Mouse (Mus musculus) heart, embryonic 14.5 days (tissue): ENCODE results near the gene Clk2. TPM values are rescaled to one million over a fixed set of nuclear protein-coding genes. Genes with fewer than 3 reads are reported as not detected.
A peak's percentile ranks its signal among the peaks of the same experiment; 100 is the strongest.

Experiments
- ATAC-seq: fragments of 200-750 bp; cut with Nextera tagmentation; 2 replicates; pipeline ENCODE4 v1.8.0; 2017; ENCODE audit warnings: low read depth, moderate TSS enrichment; ENCODE audit not compliant: insufficient number of reproducible peaks, insufficient read depth, low FRiP score
- H3K27ac ChIP-seq, 2 experiments: fragments of 200-500 bp in 1 of 2; fragments of 300-500 bp in 1 of 2; sonication (generic) in 1 of 2; replicated peaks in 1 of 2; 2 replicates each; pipeline ENCODE4 v1.5.1; 2012 to 2014; ENCODE audit warnings: low read depth in 2 of 2, low read length in 2 of 2, control low read depth in 1 of 2, mild to moderate bottlenecking in 1 of 2, mixed read lengths in 1 of 2; ENCODE audit not compliant: control insufficient read depth in 1 of 2, insufficient read depth in 1 of 2
- H3K27me3 ChIP-seq: fragments of 300-500 bp; sonication (generic); 2 replicates; pipeline ENCODE4 v1.6.1; 2014; ENCODE audit warnings: mild to moderate bottlenecking, low read length, control low read depth; ENCODE audit not compliant: control insufficient read depth, insufficient read depth
- H3K36me3 ChIP-seq: fragments of 300-500 bp; sonication (generic); 2 replicates; pipeline ENCODE4 v1.6.1; 2014; ENCODE audit warnings: mild to moderate bottlenecking, control low read depth, low read length, mixed read lengths; ENCODE audit not compliant: control insufficient read depth, insufficient read depth
- H3K4me1 ChIP-seq, 2 experiments: fragments of 200-500 bp in 1 of 2; fragments of 300-500 bp in 1 of 2; sonication (generic) in 1 of 2; 2 replicates each; pipeline ENCODE4 v1.6.1; 2012 to 2014; ENCODE audit warnings: low read length in 2 of 2, control low read depth in 1 of 2, mixed read lengths in 1 of 2; ENCODE audit not compliant: control insufficient read depth in 2 of 2, insufficient read depth in 2 of 2
- H3K4me2 ChIP-seq: fragments of 300-500 bp; sonication (generic); 2 replicates; pipeline ENCODE4 v1.6.1; 2014; ENCODE audit warnings: mild to moderate bottlenecking, low read length
- H3K4me3 ChIP-seq, 2 experiments: fragments of 200-500 bp in 1 of 2; fragments of 300-500 bp in 1 of 2; sonication (generic) in 1 of 2; 2 replicates each; pipeline ENCODE4 v1.5.1; 2012 to 2014; ENCODE audit warnings: low read length in 2 of 2, mild to moderate bottlenecking in 2 of 2, control low read depth in 1 of 2, low read depth in 1 of 2, moderate library complexity in 1 of 2; ENCODE audit not compliant: control insufficient read depth in 1 of 2, insufficient read depth in 1 of 2
- H3K9ac ChIP-seq: fragments of 300-500 bp; sonication (generic); 2 replicates; pipeline ENCODE4 v1.6.1; 2014; ENCODE audit warnings: mild to moderate bottlenecking, low read length
- H3K9me3 ChIP-seq: fragments of 300-500 bp; sonication (generic); 2 replicates; pipeline ENCODE4 v1.6.1; 2016; ENCODE audit warnings: low read length, control low read depth; ENCODE audit not compliant: control insufficient read depth
- WGBS: fragments of 180-500 bp; shearing (Covaris S2); extraction: QIAGEN DNeasy Blood & Tissue Kit; methylation state at CpG from one replicate; pipeline ENCODE4 v1.1.7; 2014; 5-methylcytosine and 5-hydroxymethylcytosine counted together
- polyA plus RNA-seq: library from polyadenylated mRNA; unstranded; fragments of >200 nt; fragmentation: Nextera tagmentation; extraction: Ambion mirVana; gene quantifications from 2 replicates; pipeline ENCODE4 v1.2.1, GENCODE M21; 2014

The Clk2 gene
- polyA plus RNA-seq, 1 experiment from 2014 or later: 12.4 TPM

GRCm38 (mm10) chr3:89182531-89183057 is 18.0 kb downstream of the Clk2 start:
- WGBS: 43% methylated on average over 7 of the region's 7 CpGs
- Histone ChIP-seq H3K4me1 (peaks cover 11 to 17% of the 10 kb centered on the region in 2 experiments), H3K27ac (no peak overlapping the region; a peak in 1 of 4 replicates), H3K36me3 (peaks cover 42% of the 10 kb centered on the region), H3K4me2 (peak overlapping the region; percentile 82), H3K9me3 (no peaks in the 10 kb centered on the region), H3K27me3 (no peaks in the 10 kb centered on the region), H3K4me3 (peak overlapping the region in 1 of 2 experiments; percentile 48; a peak in 3 of 4 replicates), H3K9ac (peak overlapping the region; percentile 81)
- ATAC-seq: no peak

DNA sequence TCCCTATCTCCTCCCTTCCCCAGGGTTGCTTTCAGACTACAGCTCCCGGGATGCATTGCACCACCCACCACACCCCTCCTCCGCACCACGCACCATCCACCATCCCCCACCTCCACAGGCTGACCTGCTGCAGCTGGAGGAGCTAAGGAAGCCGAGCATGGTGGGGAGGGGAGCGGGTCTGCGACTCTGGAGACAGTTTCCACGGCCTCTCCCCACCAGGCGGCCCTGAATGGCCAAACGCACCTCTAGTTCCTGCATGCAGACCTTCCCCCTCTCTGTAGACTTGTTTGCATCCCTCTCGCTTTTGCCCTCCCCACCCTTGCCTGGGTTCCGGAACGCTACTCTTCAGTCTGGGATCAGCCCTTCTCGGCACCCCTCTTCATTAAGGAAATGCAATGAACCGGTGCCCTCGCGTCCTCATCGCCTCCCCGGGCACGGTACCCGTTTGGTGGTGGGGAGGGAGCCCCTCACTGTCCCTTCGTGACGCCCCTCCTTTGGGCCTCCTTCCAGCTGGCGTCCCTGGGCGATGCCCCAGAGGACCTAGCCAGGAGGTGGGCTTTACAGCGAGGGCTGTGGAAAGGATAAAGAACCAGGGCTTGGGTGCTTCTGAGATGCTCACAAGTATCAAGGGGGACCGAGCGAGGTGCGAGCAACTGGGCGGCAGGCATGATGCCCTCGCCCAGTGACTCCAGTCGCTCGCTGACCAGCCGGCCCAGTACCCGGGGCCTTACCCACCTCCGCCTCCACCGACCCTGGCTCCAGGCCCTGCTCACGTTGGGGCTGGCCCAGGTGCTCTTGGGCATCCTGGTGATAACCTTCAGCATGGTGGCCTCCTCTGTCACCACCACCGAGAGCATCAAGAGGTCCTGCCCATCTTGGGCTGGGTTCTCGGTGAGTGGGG is 18.7 kb downstream of the Clk2 start, which contains the start of gene Fam189b:
TSS of gene Fam189b (plus strand) at position 86 of the 901 bp plus-strand sequence.
- ATAC-seq: peak; percentile 89
- Histone ChIP-seq H3K36me3 (peaks cover 48% of the 10 kb centered on the region), H3K9ac (peak within 1 kb of the TSS; percentile 81), H3K9me3 (no peaks in the 10 kb centered on the region), H3K4me1 (peaks cover 9 to 15% of the 10 kb centered on the region in 2 experiments), H3K27me3 (no peaks in the 10 kb centered on the region), H3K4me3 (peak within 1 kb of the TSS; percentile 48 to 79), H3K4me2 (peak within 1 kb of the TSS; percentile 82), H3K27ac (peak within 1 kb of the TSS; percentile 41 to 53; a peak in 3 of 4 replicates)
- WGBS: 6% methylated on average over 39 of the region's 39 CpGs

DNA sequence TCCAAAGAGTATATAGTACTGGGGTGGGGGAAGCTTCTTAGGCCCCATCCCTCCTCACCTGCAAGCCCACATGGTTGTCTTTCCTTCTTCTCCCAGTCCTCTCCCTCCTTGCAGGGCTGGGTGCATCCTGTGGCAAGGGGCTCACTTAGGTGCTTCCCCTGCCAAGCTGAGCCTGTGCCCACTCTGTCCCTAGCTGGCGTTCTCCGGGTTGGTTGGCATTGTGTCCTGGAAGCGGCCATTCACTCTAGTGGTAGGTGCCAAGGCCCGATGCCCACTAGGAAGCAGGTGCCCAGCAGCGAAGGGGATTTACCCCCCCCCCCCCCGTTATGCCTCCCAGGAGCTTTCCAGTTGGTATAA is 19.3 kb downstream of the Clk2 start:
- Histone ChIP-seq H3K4me1 (peaks cover 9 to 11% of the 10 kb centered on the region in 2 experiments), H3K4me2 (peak overlapping the region; percentile 82), H3K9me3 (no peaks in the 10 kb centered on the region), H3K4me3 (peak overlapping the region; percentile 48 to 79), H3K27me3 (no peaks in the 10 kb centered on the region), H3K36me3 (peaks cover 53% of the 10 kb centered on the region), H3K27ac (no peak overlapping the region), H3K9ac (peak overlapping the region; percentile 81)
- ATAC-seq: no peak
- 83% methylated on average over 6 of the region's 6 CpGs for WGBS

- Histone ChIP-seq H3K9me3 (no peaks in the 10 kb centered on the region), H3K4me1 (peaks cover 9 to 11% of the 10 kb centered on the region in 2 experiments), H3K9ac (no peak overlapping the region), H3K36me3 (peaks cover 20% of the 10 kb centered on the region), H3K27ac (no peak overlapping the region), H3K4me2 (no peak overlapping the region), H3K27me3 (no peaks in the 10 kb centered on the region), H3K4me3 (no peak overlapping the region)
- ATAC-seq: no peak
- 36% methylated on average over 23 of the region's 23 CpGs for WGBS
Observed at GRCm38 (mm10) chr3:89187197-89187596, 22.6 kb downstream of the Clk2 start.

DNA sequence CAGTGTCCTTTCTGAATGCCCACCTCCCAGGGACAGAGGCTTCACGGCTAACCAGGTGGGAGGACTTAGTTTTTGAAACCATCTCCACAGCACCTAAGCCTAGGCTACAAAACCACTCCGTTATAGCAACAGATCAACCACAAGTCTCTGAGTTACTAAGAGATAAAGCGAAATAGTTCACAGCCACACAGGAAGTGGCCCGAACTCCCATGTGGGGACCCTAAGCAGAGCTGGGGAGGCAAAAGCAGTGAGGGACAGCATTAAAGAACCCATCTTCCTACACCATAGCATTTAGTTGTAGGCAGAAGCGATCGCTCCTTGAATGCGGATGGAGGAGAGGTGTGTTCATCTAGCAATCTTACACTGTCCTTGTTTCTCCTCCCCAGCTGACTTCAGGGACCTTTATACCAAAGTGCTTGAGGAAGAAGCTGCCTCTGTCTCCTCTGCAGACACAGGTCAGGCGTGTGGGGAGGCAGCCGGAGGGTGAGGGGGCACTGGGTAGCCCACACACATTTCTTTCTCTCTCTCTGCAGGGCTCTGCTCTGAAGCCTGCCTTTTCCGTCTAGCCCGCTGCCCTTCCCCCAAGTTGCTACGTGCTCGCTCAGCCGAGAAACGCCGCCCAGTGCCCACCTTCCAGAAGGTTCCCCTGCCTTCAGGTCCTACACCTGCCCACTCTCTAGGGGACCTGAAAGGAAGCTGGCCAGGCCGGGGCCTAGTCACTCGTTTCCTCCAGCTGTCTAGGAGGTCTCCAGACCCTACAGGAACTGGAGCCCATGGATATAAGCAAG is 23.3 kb downstream of the Clk2 start:
- Histone ChIP-seq H3K9ac (no peak overlapping the region), H3K4me1 (peaks cover 7 to 8% of the 10 kb centered on the region in 2 experiments), H3K4me2 (no peak overlapping the region), H3K27ac (no peak overlapping the region), H3K27me3 (no peaks in the 10 kb centered on the region), H3K4me3 (no peak overlapping the region), H3K36me3 (peaks cover 15% of the 10 kb centered on the region; the same call in 1 of the 2 replicates), H3K9me3 (no peaks in the 10 kb centered on the region)
- no peak for ATAC-seq
- WGBS: 79% methylated on average over 18 of the region's 18 CpGs

DNA sequence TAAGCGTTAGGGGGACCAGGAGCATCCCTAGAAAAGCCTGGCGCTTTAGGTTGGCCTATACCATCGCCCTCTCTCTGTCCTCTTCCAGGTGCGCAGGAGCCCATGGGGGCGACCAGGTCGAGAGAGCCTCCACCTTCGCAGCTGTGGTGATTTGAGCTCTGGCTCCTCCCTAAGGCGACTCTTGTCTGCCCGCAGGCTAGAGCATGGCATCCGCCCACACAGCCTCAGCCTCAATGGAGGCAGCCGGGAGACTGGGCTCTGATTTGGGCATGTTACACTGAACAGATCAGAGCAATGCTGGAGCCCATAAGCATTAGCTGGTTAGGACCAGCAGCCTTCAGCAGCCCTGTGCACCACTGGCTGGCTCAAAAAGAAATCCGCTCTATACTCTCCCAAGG is 23.9 kb downstream of the Clk2 start:
- Histone ChIP-seq H3K27ac (no peak overlapping the region), H3K9me3 (no peaks in the 10 kb centered on the region), H3K9ac (no peak overlapping the region), H3K36me3 (peaks cover 15% of the 10 kb centered on the region; the same call in 1 of the 2 replicates), H3K4me2 (no peak overlapping the region), H3K27me3 (no peaks in the 10 kb centered on the region), H3K4me1 (peaks cover 6% of the 10 kb centered on the region in 2 experiments), H3K4me3 (no peak overlapping the region)
- ATAC-seq: no peak
- WGBS: 70% methylated on average over 12 of the region's 12 CpGs

DNA sequence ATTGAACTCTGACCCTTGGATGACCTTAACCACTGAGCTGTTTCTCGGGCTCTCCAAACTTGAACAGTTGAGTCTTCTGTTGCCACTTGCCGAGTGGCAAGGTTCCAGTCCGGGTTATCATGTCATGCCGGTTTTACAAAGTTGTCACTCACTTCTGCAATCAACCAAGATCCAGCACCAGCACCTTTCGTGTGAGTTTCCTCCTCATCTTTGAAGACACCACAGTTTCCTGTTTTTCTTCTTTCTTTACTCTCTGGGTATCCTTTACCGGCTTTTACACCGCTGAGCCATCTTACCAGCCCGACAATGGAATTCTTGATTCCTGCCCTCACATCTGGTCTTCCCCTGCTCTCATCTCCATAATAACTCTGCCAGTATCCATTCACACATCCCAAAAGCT is 25.8 kb downstream of the Clk2 start:
- Histone ChIP-seq H3K4me3 (no peak overlapping the region), H3K9ac (no peak overlapping the region), H3K36me3 (peaks cover 15% of the 10 kb centered on the region; the same call in 1 of the 2 replicates), H3K27me3 (no peaks in the 10 kb centered on the region), H3K4me2 (no peak overlapping the region), H3K27ac (no peak overlapping the region), H3K4me1 (peaks cover 0 to 2% of the 10 kb centered on the region in 2 experiments; a peak in 1 of 4 replicates), H3K9me3 (no peaks in the 10 kb centered on the region)
- ATAC-seq: no peak
- 75% methylated on average over 8 of the region's 8 CpGs for WGBS
